Mouse (Mus musculus) lung, adult 2 months (tissue): Measurements from ENCODE around the gene Tnfsf15.

Source experiments
- CTCF ChIP-seq: fragments of 200-500 bp; IDR thresholded peaks from 2 replicates; pipeline ENCODE4 v1.5.1; 2011; ENCODE audit warnings: mild to moderate bottlenecking, low read length, control low read depth; ENCODE audit not compliant: insufficient read depth
- POLR2A ChIP-seq: fragments of 200-500 bp; IDR thresholded peaks from 2 replicates; pipeline ENCODE4 v1.6.1; 2011; ENCODE audit warnings: low read depth, mild to moderate bottlenecking, control low read depth, low read length, borderline replicate concordance; ENCODE audit errors: extremely low read depth

GRCm38 (mm10) chr4:63740761-63741160, 4.2 kb downstream of the Tnfsf15 start:
- TF ChIP-seq CTCF, result no peak
- no peak for TF ChIP-seq POLR2A
